Mouse (Mus musculus): Measurements from ENCODE around the gene Ppp6r1. TPM values are rescaled to one million over a fixed set of nuclear protein-coding genes. Genes with fewer than 3 reads are reported as not detected.

Gene Ppp6r1
- total RNA-seq, 1 experiment from 2014 or later, result 155 TPM

Other genes starting within 250 kb of the Ppp6r1 start
- 14.4 and 25.2 TPM in 2 replicates for gene Rdh13, start 213.4 kb downstream of the Ppp6r1 start, total RNA-seq (2017)
- gene Eps8l1, start 198.3 kb downstream of the Ppp6r1 start, total RNA-seq (2017), result 5.1 and 17.1 TPM in 2 replicates
- gene Ppp1r12c, start 157.3 kb downstream of the Ppp6r1 start, total RNA-seq (2017), result 134 and 190 TPM in 2 replicates
- gene Tnnt1, start 142.6 kb downstream of the Ppp6r1 start, total RNA-seq (2017), result 8.2 and 11.1 TPM in 2 replicates
- gene Tnni3, start 134.8 kb downstream of the Ppp6r1 start, total RNA-seq (2017), result 7.0 and 7.1 TPM in 2 replicates
- gene Dnaaf3, start 126.6 kb downstream of the Ppp6r1 start, total RNA-seq (2017), result 2.4 and 2.6 TPM in 2 replicates
- gene Syt5, start 111.5 kb downstream of the Ppp6r1 start, total RNA-seq (2017), result 1.0 TPM in 1 of 2 replicates, not detected in the other
- gene Ptprh, start 55.0 kb downstream of the Ppp6r1 start, total RNA-seq (2017), result not detected in 2 replicates
- 22.0 and 22.8 TPM in 2 replicates for gene Tmem86b, start 27.6 kb downstream of the Ppp6r1 start, total RNA-seq (2017)
- 19.0 and 25.2 TPM in 2 replicates for gene Hspbp1, start 26.0 kb upstream of the Ppp6r1 start, total RNA-seq (2017)
- 0.20 and 2.6 TPM in 2 replicates for gene Brsk1, start 31.6 kb upstream of the Ppp6r1 start, total RNA-seq (2017)
- gene Tmem150b, start 66.2 kb upstream of the Ppp6r1 start, total RNA-seq (2017), result 5.0 and 7.3 TPM in 2 replicates
- 40.6 and 46.4 TPM in 2 replicates for gene Kmt5c, start 81.1 kb upstream of the Ppp6r1 start, total RNA-seq (2017)
- gene Cox6b2, start 94.1 kb upstream of the Ppp6r1 start, total RNA-seq (2017), result 14.1 and 53.9 TPM in 2 replicates
- not detected in 2 replicates for gene Fam71e2, start 112.3 kb upstream of the Ppp6r1 start, total RNA-seq (2017)
- 0.25 and 0.74 TPM in 2 replicates for gene Il11, start 123.8 kb upstream of the Ppp6r1 start, total RNA-seq (2017)
- 1.3 TPM in 1 of 2 replicates, not detected in the other for gene Tmem190, start 123.9 kb upstream of the Ppp6r1 start, total RNA-seq (2017)
- 9.3 and 19.0 TPM in 2 replicates for gene Tmem238, start 130.6 kb upstream of the Ppp6r1 start, total RNA-seq (2017)
- 736 and 741 TPM in 2 replicates for gene Rpl28, start 133.9 kb upstream of the Ppp6r1 start, total RNA-seq (2017)
- gene Ube2s, start 153.6 kb upstream of the Ppp6r1 start, total RNA-seq (2017), result 137 and 174 TPM in 2 replicates
- 0.06 and 0.45 TPM in 2 replicates for gene Shisa7, start 185.7 kb upstream of the Ppp6r1 start, total RNA-seq (2017)
- gene Isoc2b, start 211.2 kb upstream of the Ppp6r1 start, total RNA-seq (2017), result 59.8 and 69.7 TPM in 2 replicates
- gene Isoc2a, start 218.1 kb upstream of the Ppp6r1 start, total RNA-seq (2017), result 7.1 and 9.0 TPM in 2 replicates
- gene Gm36210, start 247.5 kb upstream of the Ppp6r1 start, total RNA-seq (2017), result not detected in 2 replicates

All from hematopoietic stem cell, adult 5-6 weeks (primary cell).